Mouse (Mus musculus): ENCODE results near the gene Crk.

- no peak for TF ChIP-seq CTCF (IDR thresholded peaks at IDR 0.05; ENCODE audit: low read depth)
- no peak for TF ChIP-seq EP300 (IDR thresholded peaks at IDR 0.05; ENCODE audit: low read depth)
Measured at GRCm38 (mm10) chr11:75635315-75635714, 43.7 kb upstream of the Crk start.

Measured in liver, postnatal 0 days (tissue).